Mouse (Mus musculus) cerebellum, adult 2 months (tissue): ENCODE measurements at regions not wholly inside any gene's neighbourhood (a gene's known extent, or its start where the extent isn't known, plus 50 kb on each side); places are given as distances from the start of the nearest gene placed in this dataset.

Source experiments
- CTCF ChIP-seq: fragments of 200-500 bp; IDR thresholded peaks from 2 replicates; pipeline ENCODE4 v1.5.1; 2011; ENCODE audit warnings: low read depth, mild to moderate bottlenecking, control low read depth, low read length, moderate library complexity, borderline replicate concordance; ENCODE audit not compliant: insufficient read depth
- POLR2A ChIP-seq: fragments of 200-500 bp; IDR thresholded peaks from 2 replicates; pipeline ENCODE4 v1.6.1; 2011; ENCODE audit warnings: low read length, control low read depth, borderline replicate concordance; ENCODE audit not compliant: insufficient read depth

GRCm38 (mm10) chr3:42582311-42582710 lies 839.9 kb downstream of the D3Ertd751e start:
- TF ChIP-seq POLR2A = no peak
- no peak for TF ChIP-seq CTCF
